Comparison of ENCODE assay signal across 25 mouse cellular contexts in the genomic region with DNA sequence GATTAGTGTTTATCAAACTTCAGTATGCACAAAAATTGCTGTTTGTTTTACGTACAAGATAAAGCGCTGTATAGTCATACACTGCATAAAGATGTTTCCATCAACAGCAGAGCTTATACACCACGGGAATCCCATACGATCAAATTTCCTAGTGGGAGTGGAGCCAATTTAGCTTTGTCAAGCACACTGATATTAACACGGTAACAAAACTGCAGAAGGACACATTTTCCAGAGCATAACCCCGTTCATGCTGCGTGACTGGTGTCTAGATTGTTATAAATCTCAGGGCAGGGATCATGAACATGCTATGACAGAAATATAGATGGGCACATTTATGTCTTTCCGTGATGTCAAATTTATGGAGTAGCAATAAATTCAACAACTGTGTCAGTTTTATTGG.
DNase-seq lines count a peak whose midpoint lies in the region; ATAC-seq lines count a peak whose summit lies in the region.
"Had no signal": no experiment of that assay in that cellular context is flagged by ENCODE, and none has a peak within 500 bp of the region (broad histone marks: within the 10 kb centered on the region; RNA-seq: fewer than 3 reads in every experiment).

No protein-coding gene starts in this region.

- WGBS in kidney, embryonic 16.5 days: 25% methylated on average over 8 of the region's 8 CpGs
- 61% methylated on average over 8 of the region's 8 CpGs for WGBS in neural tube, embryonic 12.5 days

- H3K36me3 ChIP-seq in kidney, embryonic 16.5 days (ENCODE audit: insufficient read depth, low read length): no peaks in the 10 kb centered on the region
- H3K36me3 ChIP-seq in neural tube, embryonic 12.5 days: no peaks in the 10 kb centered on the region
- H3K36me3 ChIP-seq: embryonic facial prominence, embryonic 13.5 days; hindbrain, embryonic 15.5 days; midbrain, embryonic 15.5 days had no signal

- DNase-seq in kidney, postnatal 4 days: no peak
- DNase-seq in neural tube, embryonic 10.5 days (ENCODE audit: extremely low spot score, low spot score): no peak
- peak; percentile 26 for DNase-seq in mesoderm, embryonic 11.5 days (ENCODE audit: low read depth, low spot score)
- DNase-seq in thymus, postnatal 14 days: no peak
- no peak for DNase-seq in gastrocnemius, postnatal 10 days
- DNase-seq: adrenal gland, postnatal 10 days; cerebellum, adult 2 months; cerebellum, postnatal 25 days; kidney, postnatal 36 days; left cerebral cortex, postnatal 4 days; liver, postnatal 0 days; lung, postnatal 36 days; right cerebral cortex, postnatal 14 days; thymus, postnatal 36 days had no signal

- H3K4me1 ChIP-seq in kidney, embryonic 16.5 days (ENCODE audit: insufficient read depth, low read length): no peaks in the 10 kb centered on the region
- no peaks in the 10 kb centered on the region; the same call in 1 of the 2 replicates for H3K4me1 ChIP-seq in neural tube, embryonic 12.5 days
- H3K4me1 ChIP-seq: embryonic facial prominence, embryonic 13.5 days; forebrain, embryonic 13.5 days; hindbrain, embryonic 15.5 days; megakaryocyte, embryonic 14.5 days; midbrain, embryonic 15.5 days had no signal

- H3K4me2 ChIP-seq in kidney, embryonic 16.5 days (replicated peaks; ENCODE audit: low read depth, low read length): no peak overlapping the region
- no peak overlapping the region for H3K4me2 ChIP-seq in neural tube, embryonic 12.5 days (replicated peaks)
- H3K4me2 ChIP-seq: embryonic facial prominence, embryonic 13.5 days; forebrain, embryonic 13.5 days; heart, embryonic 11.5 days; hindbrain, embryonic 15.5 days; liver, embryonic 11.5 days; midbrain, embryonic 15.5 days had no signal

- H3K9me3 ChIP-seq in kidney, embryonic 16.5 days (ENCODE audit: low read length): no peaks in the 10 kb centered on the region
- no peaks in the 10 kb centered on the region for H3K9me3 ChIP-seq in neural tube, embryonic 12.5 days
- H3K9me3 ChIP-seq: embryonic facial prominence, embryonic 13.5 days; forebrain, embryonic 13.5 days; hindbrain, embryonic 15.5 days; midbrain, embryonic 15.5 days had no signal

- no peaks in the 10 kb centered on the region for H3K27me3 ChIP-seq in kidney, embryonic 16.5 days (ENCODE audit: insufficient read depth, low read length)
- H3K27me3 ChIP-seq in neural tube, embryonic 12.5 days (replicated peaks): no peaks in the 10 kb centered on the region
- H3K27me3 ChIP-seq: embryonic facial prominence, embryonic 13.5 days; forebrain, embryonic 13.5 days; hindbrain, embryonic 15.5 days; megakaryocyte, embryonic 14.5 days; midbrain, embryonic 15.5 days had no signal

- peak; percentile 75; the same call in 1 of the 2 replicates for ATAC-seq in kidney, embryonic 16.5 days (ENCODE audit: low FRiP score, low TSS enrichment)
- ATAC-seq in neural tube, embryonic 12.5 days (ENCODE audit: low FRiP score, low read depth): peak; percentile 41; the same call in 1 of the 2 replicates
- ATAC-seq: forebrain, embryonic 13.5 days; liver, postnatal 0 days; midbrain, embryonic 15.5 days had no signal

- no peak overlapping the region for H3K27ac ChIP-seq in kidney, embryonic 16.5 days (ENCODE audit: low read length)
- H3K27ac ChIP-seq in neural tube, embryonic 12.5 days: no peak overlapping the region
- H3K27ac ChIP-seq: embryonic facial prominence, embryonic 13.5 days; forebrain, embryonic 13.5 days; hindbrain, embryonic 15.5 days; left cerebral cortex, adult 2 months; midbrain, embryonic 15.5 days had no signal

- H3K4me3 ChIP-seq in kidney, embryonic 16.5 days (ENCODE audit: low read length): no peak overlapping the region
- H3K4me3 ChIP-seq in neural tube, embryonic 12.5 days: no peak overlapping the region
- H3K4me3 ChIP-seq: embryonic facial prominence, embryonic 13.5 days; forebrain, embryonic 13.5 days; hindbrain, embryonic 15.5 days; left cerebral cortex, adult 2 months; megakaryocyte, embryonic 14.5 days; midbrain, embryonic 15.5 days; myocyte had no signal

- H3K9ac ChIP-seq in kidney, embryonic 16.5 days (replicated peaks; ENCODE audit: low read length): no peak overlapping the region
- no peak overlapping the region for H3K9ac ChIP-seq in neural tube, embryonic 12.5 days
- H3K9ac ChIP-seq: embryonic facial prominence, embryonic 13.5 days; forebrain, embryonic 13.5 days; hindbrain, embryonic 15.5 days; liver, postnatal 0 days; midbrain, embryonic 15.5 days had no signal
